Mouse (Mus musculus) hindbrain, embryonic 12.5 days (tissue): ENCODE data around the gene Slc25a42. TPM values are rescaled to one million over a fixed set of nuclear protein-coding genes. Genes with fewer than 3 reads are reported as not detected.
"Not testable (repeated sequence)": the region's sequence is repeated elsewhere in the genome, so short reads cannot be mapped to it uniquely, and the experiment has no call there.

Experiments
- ATAC-seq: fragments of 200-750 bp; cut with Nextera tagmentation; 2 replicates; pipeline ENCODE4 v1.8.0; 2017; ENCODE audit warnings: moderate TSS enrichment; ENCODE audit not compliant: low FRiP score
- H3K27ac ChIP-seq: fragments of 300-500 bp; sonication (generic); 2 replicates; pipeline ENCODE4 v1.5.1; 2016; ENCODE audit warnings: mild to moderate bottlenecking
- H3K27me3 ChIP-seq: fragments of 300-500 bp; sonication (generic); 2 replicates; pipeline ENCODE4 v1.6.1; 2016; ENCODE audit warnings: mild to moderate bottlenecking
- H3K36me3 ChIP-seq: fragments of 300-500 bp; sonication (generic); 2 replicates; pipeline ENCODE4 v1.6.1; 2016; ENCODE audit warnings: mild to moderate bottlenecking
- H3K4me1 ChIP-seq: fragments of 300-500 bp; sonication (generic); 2 replicates; pipeline ENCODE4 v1.6.1; 2016
- H3K4me2 ChIP-seq: fragments of 300-500 bp; sonication (generic); replicated peaks from 2 replicates; pipeline ENCODE4 v1.6.1; 2016; ENCODE audit warnings: mild to moderate bottlenecking
- H3K4me3 ChIP-seq: fragments of 300-500 bp; sonication (generic); 2 replicates; pipeline ENCODE4 v1.5.1; 2016; ENCODE audit warnings: mild to moderate bottlenecking
- H3K9ac ChIP-seq: fragments of 300-500 bp; sonication (generic); 2 replicates; pipeline ENCODE4 v1.6.1; 2016; ENCODE audit warnings: mild to moderate bottlenecking, moderate library complexity
- H3K9me3 ChIP-seq: fragments of 300-500 bp; sonication (generic); replicated peaks from 2 replicates; pipeline ENCODE4 v1.6.1; 2016; ENCODE audit warnings: mild to moderate bottlenecking
- WGBS: fragments of 180-500 bp; shearing (Covaris S2); methylation state at CpG from one replicate; pipeline ENCODE4 v1.1.7; 2016; 5-methylcytosine and 5-hydroxymethylcytosine counted together
- polyA plus RNA-seq: library from polyadenylated mRNA; unstranded; fragments of >200 nt; fragmentation: Nextera tagmentation; extraction: Ambion mirVana; gene quantifications from 2 replicates; pipeline ENCODE4 v1.2.1, GENCODE M21; 2016

Gene Slc25a42
- polyA plus RNA-seq, 1 experiment from 2014 or later, result 4.3 TPM

- Histone ChIP-seq H3K9me3 (no peaks in the 10 kb centered on the region), H3K36me3 (peaks cover 30% of the 10 kb centered on the region), H3K4me1 (peaks cover 20% of the 10 kb centered on the region), H3K27me3 (no peaks in the 10 kb centered on the region), H3K4me2 (no peak overlapping the region), H3K4me3 (no peak overlapping the region), H3K9ac (no peak overlapping the region), H3K27ac (no peak overlapping the region)
- no peak for ATAC-seq
- WGBS, result 92% methylated on average over 9 of the region's 9 CpGs
Observed at GRCm38 (mm10) chr8:70230837-70231236, 18.7 kb upstream of the Slc25a42 start.

DNA sequence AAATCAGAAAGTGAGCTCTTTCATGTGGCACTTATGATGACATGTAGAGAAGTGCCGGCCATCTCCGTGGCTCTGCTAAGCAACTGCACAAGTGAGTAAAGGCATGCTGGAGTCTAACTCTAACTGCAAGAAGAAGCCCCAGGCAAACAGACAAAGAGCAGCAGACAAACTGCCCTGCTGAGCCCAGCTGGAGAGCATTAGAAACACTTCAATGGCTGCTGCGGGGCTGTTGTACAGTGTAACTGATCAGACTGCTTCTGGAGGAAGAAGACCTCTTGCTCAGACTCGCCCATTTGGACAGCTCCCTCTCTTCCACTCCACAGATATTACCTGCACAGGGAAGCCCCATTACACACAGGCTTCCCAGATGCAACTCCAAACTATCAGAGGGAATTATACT is 15.9 kb upstream of the Slc25a42 start:
- H3K9ac ChIP-seq, result no peak overlapping the region
- ATAC-seq, result no peak
- H3K36me3 ChIP-seq, result peaks cover 57% of the 10 kb centered on the region
- WGBS, result 27% methylated on average over 4 of the region's 4 CpGs
- peaks cover 6% of the 10 kb centered on the region; the same call in 1 of the 2 replicates for H3K4me1 ChIP-seq
- H3K27ac ChIP-seq, result no peak overlapping the region
- H3K9me3 ChIP-seq, result no peaks in the 10 kb centered on the region
- H3K27me3 ChIP-seq, result no peaks in the 10 kb centered on the region
- no peak overlapping the region for H3K4me3 ChIP-seq
- no peak overlapping the region for H3K4me2 ChIP-seq

DNA sequence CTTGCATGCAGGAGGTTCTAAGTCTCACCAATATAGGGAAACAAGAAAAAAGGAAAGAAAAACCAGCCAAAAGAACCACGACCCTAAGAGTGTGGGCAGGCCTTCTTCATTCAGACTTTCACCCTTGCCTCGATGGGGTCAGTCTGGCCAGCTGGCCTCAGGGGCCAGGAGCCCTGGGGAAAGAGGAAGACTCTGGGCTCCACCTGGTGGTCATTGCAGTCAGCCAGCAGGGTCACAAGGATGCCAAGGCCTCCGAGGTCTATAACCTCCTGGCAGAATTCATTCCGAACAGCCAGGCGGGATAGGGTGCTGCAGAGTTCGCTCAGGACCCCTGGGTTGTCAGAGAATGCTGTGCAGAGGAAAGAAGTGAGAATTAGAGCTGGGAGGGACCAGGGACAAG is 11.2 kb upstream of the Slc25a42 start:
- Histone ChIP-seq H3K4me3 (no peak overlapping the region), H3K9ac (0 out of 2 replicates have a peak overlapping the region, but pooled peaks have one; percentile 6), H3K27ac (no peak overlapping the region), H3K4me2 (no peak overlapping the region), H3K36me3 (peaks cover 52% of the 10 kb centered on the region), H3K27me3 (0 out of 2 replicates have a peak, but pooled peaks cover 3% of the 10 kb centered on the region), H3K9me3 (no peaks in the 10 kb centered on the region), H3K4me1 (no peaks in the 10 kb centered on the region)
- WGBS, result 47% methylated on average over 6 of the region's 6 CpGs
- ATAC-seq, result no peak

DNA sequence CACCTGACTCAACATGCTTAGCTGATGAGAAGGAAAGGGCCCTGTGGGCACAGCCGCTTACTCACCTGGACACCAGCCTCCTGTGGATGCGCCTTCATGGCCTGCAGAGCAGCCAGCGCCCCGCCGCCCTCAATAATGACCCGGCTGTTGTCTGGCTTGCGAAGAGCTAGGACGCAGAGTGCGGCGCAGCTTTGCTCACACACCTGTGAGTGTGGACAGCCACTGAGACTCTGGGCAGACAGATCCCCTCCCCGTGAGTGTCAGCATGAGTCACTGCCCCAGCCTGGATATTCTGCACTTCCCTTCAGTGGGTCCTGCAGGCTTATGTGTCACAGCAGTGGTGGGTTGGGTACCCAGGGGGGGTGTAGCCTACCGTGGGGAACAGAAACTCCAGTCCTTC is 9.9 kb upstream of the Slc25a42 start:
- 0 out of 2 replicates have a peak, but pooled peaks cover 3% of the 10 kb centered on the region for H3K27me3 ChIP-seq
- no peak overlapping the region for H3K4me2 ChIP-seq
- no peak overlapping the region for H3K9ac ChIP-seq
- H3K27ac ChIP-seq, result no peak overlapping the region
- peaks cover 52% of the 10 kb centered on the region for H3K36me3 ChIP-seq
- H3K4me1 ChIP-seq, result no peaks in the 10 kb centered on the region
- WGBS, result 94% methylated on average over 12 of the region's 12 CpGs
- no peaks in the 10 kb centered on the region for H3K9me3 ChIP-seq
- H3K4me3 ChIP-seq, result no peak overlapping the region
- ATAC-seq, result no peak

GRCm38 (mm10) chr8:70220911-70221310 is 8.8 kb upstream of the Slc25a42 start:
- H3K4me2 ChIP-seq, result no peak overlapping the region
- H3K4me1 ChIP-seq, result no peaks in the 10 kb centered on the region
- H3K9ac ChIP-seq, result no peak overlapping the region
- no peak for ATAC-seq
- no peak overlapping the region for H3K27ac ChIP-seq
- WGBS, result 92% methylated on average over 3 of the region's 3 CpGs
- H3K27me3 ChIP-seq, result peaks cover 6% of the 10 kb centered on the region; the same call in 1 of the 2 replicates
- H3K4me3 ChIP-seq, result no peak overlapping the region
- no peaks in the 10 kb centered on the region for H3K9me3 ChIP-seq
- H3K36me3 ChIP-seq, result peaks cover 48% of the 10 kb centered on the region

GRCm38 (mm10) chr8:70220236-70220840 is 8.2 kb upstream of the Slc25a42 start:
- 76% methylated on average over 8 of the region's 8 CpGs for WGBS
- no peak overlapping the region for H3K9ac ChIP-seq
- peaks cover 43% of the 10 kb centered on the region for H3K36me3 ChIP-seq
- no peak overlapping the region for H3K4me2 ChIP-seq
- no peak overlapping the region for H3K27ac ChIP-seq
- H3K4me3 ChIP-seq, result no peak overlapping the region
- H3K9me3 ChIP-seq, result no peaks in the 10 kb centered on the region
- ATAC-seq, result no peak
- H3K4me1 ChIP-seq, result no peaks in the 10 kb centered on the region
- H3K27me3 ChIP-seq, result peaks cover 6% of the 10 kb centered on the region; the same call in 1 of the 2 replicates

- H3K4me1 ChIP-seq, result no peaks in the 10 kb centered on the region
- ATAC-seq, result no peak
- 56% methylated on average over 5 of the region's 5 CpGs for WGBS
Observed at GRCm38 (mm10) chr8:70219107-70219684, 7.1 kb upstream of the Slc25a42 start.

DNA sequence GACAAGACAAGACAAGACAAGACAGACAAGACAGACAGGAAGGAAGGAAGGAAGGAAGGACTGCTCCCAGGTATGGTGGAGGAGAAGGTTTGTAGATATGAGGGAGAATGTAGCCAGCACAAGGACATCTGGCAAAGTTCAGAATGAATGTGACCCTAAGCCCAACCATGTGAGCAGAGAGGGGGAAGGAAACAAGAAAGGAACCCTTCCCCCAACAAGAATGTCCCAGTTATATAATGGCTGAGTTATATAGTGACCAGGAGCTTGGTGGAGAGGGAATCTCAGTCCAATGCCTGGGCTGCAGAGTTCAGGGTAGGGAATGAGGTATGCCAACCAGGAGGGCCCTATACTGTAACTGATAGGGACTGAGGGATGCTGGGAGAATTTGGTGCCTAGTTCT is 5.3 kb upstream of the Slc25a42 start:
- H3K27ac ChIP-seq, result no peak overlapping the region
- H3K27me3 ChIP-seq, result peaks cover 6% of the 10 kb centered on the region; the same call in 1 of the 2 replicates
- H3K36me3 ChIP-seq, result peaks cover 14% of the 10 kb centered on the region
- no peak overlapping the region for H3K4me3 ChIP-seq
- peaks cover 4% of the 10 kb centered on the region for H3K4me1 ChIP-seq
- H3K4me2 ChIP-seq, result no peak overlapping the region
- no peak for ATAC-seq
- no peak overlapping the region for H3K9ac ChIP-seq
- no peaks in the 10 kb centered on the region for H3K9me3 ChIP-seq

More at GRCm38 (mm10) chr8:70219107-70219684, 7.1 kb upstream of the Slc25a42 start:
- H3K9me3 ChIP-seq, result no peaks in the 10 kb centered on the region
- no peak overlapping the region for H3K27ac ChIP-seq
- H3K27me3 ChIP-seq, result peaks cover 6% of the 10 kb centered on the region; the same call in 1 of the 2 replicates
- H3K4me3 ChIP-seq, result no peak overlapping the region
- H3K4me2 ChIP-seq, result no peak overlapping the region
- peaks cover 32% of the 10 kb centered on the region for H3K36me3 ChIP-seq
- H3K9ac ChIP-seq, result no peak overlapping the region

- Histone ChIP-seq H3K27me3 (peaks cover 6% of the 10 kb centered on the region; the same call in 1 of the 2 replicates), H3K27ac (no peak overlapping the region), H3K4me1 (peaks cover 6% of the 10 kb centered on the region), H3K4me3 (no peak overlapping the region), H3K36me3 (peaks cover 6% of the 10 kb centered on the region), H3K4me2 (no peak overlapping the region), H3K9ac (no peak overlapping the region), H3K9me3 (no peaks in the 10 kb centered on the region)
- WGBS, result 73% methylated on average over 1 of the region's 1 CpGs
- ATAC-seq, result no peak
Observed at GRCm38 (mm10) chr8:70216566-70216965, 4.5 kb upstream of the Slc25a42 start.

DNA sequence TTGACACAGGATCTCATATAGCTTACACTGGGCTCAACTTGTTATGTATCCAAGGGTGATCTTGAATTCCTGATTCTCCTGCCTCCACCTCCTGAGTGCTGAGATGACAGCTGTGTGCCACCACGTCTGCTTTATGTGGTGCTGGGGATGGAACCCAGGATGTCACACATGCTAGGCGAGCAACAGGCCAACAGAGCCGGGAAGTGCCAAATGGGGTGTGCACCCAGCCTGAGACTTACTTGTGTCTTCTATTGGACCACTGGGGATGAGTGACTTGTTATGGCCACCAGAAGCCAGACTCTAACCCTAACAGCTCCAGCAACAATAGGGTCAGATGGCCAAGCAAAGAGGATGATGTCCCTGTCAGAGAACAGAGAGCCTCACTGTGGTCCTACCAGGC is 4.1 kb upstream of the Slc25a42 start:
- not testable (repeated sequence) for H3K27ac ChIP-seq, ATAC-seq, H3K9me3 ChIP-seq, H3K9ac ChIP-seq, H3K4me3 ChIP-seq, H3K4me1 ChIP-seq, H3K36me3 ChIP-seq, H3K4me2 ChIP-seq
- H3K27me3 ChIP-seq, result peaks cover 10% of the 10 kb centered on the region; the same call in 1 of the 2 replicates
- WGBS, result 83% methylated on average over 3 of the region's 3 CpGs

GRCm38 (mm10) chr8:70215092-70215491 is 3.0 kb upstream of the Slc25a42 start:
- WGBS, result 85% methylated on average over 5 of the region's 5 CpGs
- Histone ChIP-seq H3K27me3 (peaks cover 20% of the 10 kb centered on the region), H3K36me3 (no peaks in the 10 kb centered on the region), H3K4me1 (peaks cover 11% of the 10 kb centered on the region), H3K9me3 (no peaks in the 10 kb centered on the region), H3K9ac (no peak overlapping the region), H3K4me2 (no peak overlapping the region), H3K4me3 (no peak overlapping the region), H3K27ac (no peak overlapping the region)
- no peak for ATAC-seq

DNA sequence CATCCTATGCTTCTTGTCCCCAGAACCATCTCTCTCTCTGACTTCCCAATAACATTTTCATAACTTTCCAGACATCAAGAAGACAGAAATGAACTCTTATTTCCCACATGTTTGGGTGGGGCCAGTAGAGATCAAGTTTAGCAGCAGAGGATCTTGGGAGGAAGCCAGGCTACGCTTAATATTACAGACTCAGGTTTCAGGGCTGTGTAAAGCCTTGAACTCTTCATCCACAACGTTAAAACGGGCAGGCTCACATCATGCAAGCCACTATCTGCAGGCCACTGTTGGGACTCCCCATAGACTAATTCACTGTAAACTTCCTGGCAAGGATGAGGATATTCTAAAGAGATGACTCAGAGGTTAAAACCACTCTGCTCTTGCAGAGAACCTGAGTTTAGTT is 2.3 kb upstream of the Slc25a42 start:
- H3K9me3 ChIP-seq, result no peaks in the 10 kb centered on the region
- no peak overlapping the region for H3K9ac ChIP-seq
- no peak overlapping the region for H3K27ac ChIP-seq
- H3K4me1 ChIP-seq, result peaks cover 11% of the 10 kb centered on the region
- no peak overlapping the region for H3K4me2 ChIP-seq
- 75% methylated on average over 3 of the region's 3 CpGs for WGBS
- H3K4me3 ChIP-seq, result no peak overlapping the region
- no peak for ATAC-seq
- H3K36me3 ChIP-seq, result no peaks in the 10 kb centered on the region
- H3K27me3 ChIP-seq, result peaks cover 24% of the 10 kb centered on the region

GRCm38 (mm10) chr8:70211726-70212111 is 386 bp downstream of the Slc25a42 start:
- Histone ChIP-seq H3K9ac (peak overlapping the region; percentile 73), H3K4me1 (peaks cover 11% of the 10 kb centered on the region), H3K36me3 (no peaks in the 10 kb centered on the region), H3K27ac (no peak overlapping the region; the same call in 1 of the 2 replicates), H3K27me3 (peaks cover 21% of the 10 kb centered on the region), H3K4me2 (peak overlapping the region; percentile 91), H3K4me3 (peak overlapping the region; percentile 62), H3K9me3 (no peaks in the 10 kb centered on the region)
- no peak; the same call in 1 of the 2 replicates for ATAC-seq
- 5% methylated on average over 29 of the region's 31 CpGs for WGBS
